Mouse (Mus musculus) Patski (cell line): ENCODE results near the gene Herc1. TPM values are rescaled to one million over a fixed set of nuclear protein-coding genes. Genes with fewer than 3 reads are reported as not detected.
A peak's percentile ranks its signal among the peaks of the same experiment; 100 is the strongest.
"Not testable (repeated sequence)": the region's sequence is repeated elsewhere in the genome, so short reads cannot be mapped to it uniquely, and the experiment has no call there.

Experiments
- ATAC-seq: fragments of 100-300 bp; one replicate; pipeline ENCODE4 v1.8.0; 2021
- CTCF ChIA-PET: fragments of 350-600 bp; sonication (Branson Sonifier 250); formaldehyde crosslinking; loops from one replicate; lab custom pipeline; 2022; ENCODE audit warnings: inconsistent platforms; lab: Charles Lee
- POLR2A ChIA-PET: fragments of 350-600 bp; sonication (Branson Sonifier 250); formaldehyde crosslinking; loops from one replicate; lab custom pipeline; 2022; ENCODE audit warnings: antibody characterized with exemption, inconsistent platforms; lab: Charles Lee
- DNase-seq: peaks from one replicate; pipeline ENCODE4 v3.0.0-alpha.2; 2011; ENCODE audit warnings: low read depth, low spot score
- H3K27me3 ChIP-seq: fragments of 371-371 bp; one replicate; pipeline ENCODE4 v1.5.1; 2021
- CTCF ChIP-seq: fragments of 100-300 bp; IDR thresholded peaks from one replicate; pipeline ENCODE4 v1.5.1; 2021
- in situ Hi-C: fragments of 300-500 bp; cut with MboI; formaldehyde crosslinking; loops from 3 replicates; pipeline ENCODE4 v1.11.1; 2018; ENCODE audit warnings: low pct_unique_long_range_greater_than_20kb, mixed read lengths
- polyA plus RNA-seq: library from polyadenylated mRNA; unstranded; gene quantifications from one replicate; pipeline ENCODE4 v1.2.3, GENCODE M21; 2021

Gene Herc1
- polyA plus RNA-seq, 1 experiment from 2014 or later = 16.2 TPM

GRCm38 (mm10) chr9:66374495-66375478 lies 24.5 kb downstream of the Herc1 start:
- in situ Hi-C loops = loop anchor here (25.0 kb wide), 1 partner anchor 237 kb away; the partner anchor contains the start of genes Ciao2a and Snx1
- H3K27me3 ChIP-seq = no peaks in the 10 kb centered on the region
- ATAC-seq (no peak), DNase-seq (no peak)
- POLR2A ChIA-PET = interaction anchor here (0.9 kb wide), 2 partner anchors 146 to 238 kb away, joined by 4 to 7 read pairs; no protein-coding TSS in a partner anchor
- CTCF ChIA-PET = no interaction called here
- no peak for TF ChIP-seq CTCF

GRCm38 (mm10) chr9:66383417-66383816 lies 33.2 kb downstream of the Herc1 start:
- no peaks in the 10 kb centered on the region for H3K27me3 ChIP-seq
- in situ Hi-C loops = loop anchor here (25.0 kb wide), 1 partner anchor 246 kb away; the partner anchor contains the start of genes Ciao2a and Snx1
- ChIA-PET CTCF (no interaction called here), POLR2A (interaction anchor here (0.6 kb wide), 1 partner anchor 61 kb away, joined by 3 read pairs; no protein-coding TSS in a partner anchor)
- DNase-seq (no peak), ATAC-seq (no peak)
- no peak for TF ChIP-seq CTCF

- POLR2A ChIA-PET, DNase-seq, ATAC-seq, CTCF ChIA-PET, H3K27me3 ChIP-seq: not testable (repeated sequence)
- in situ Hi-C loops = loop anchor here (25.0 kb wide), 1 partner anchor 253 kb away; the partner anchor contains the start of genes Ciao2a and Snx1
Measured at GRCm38 (mm10) chr9:66390338-66390737, 40.1 kb downstream of the Herc1 start.

GRCm38 (mm10) chr9:66393304-66393703 lies 43.1 kb downstream of the Herc1 start:
- CTCF ChIA-PET = no interaction called here
- no peak for ATAC-seq
- in situ Hi-C loops = loop anchor here (25.0 kb wide), 1 partner anchor 256 kb away; the partner anchor contains the start of genes Ciao2a and Snx1

GRCm38 (mm10) chr9:66423492-66423891 lies 73.2 kb downstream of the Herc1 start:
- TF ChIP-seq CTCF = no peak
- POLR2A ChIA-PET = no interaction called here
- ATAC-seq (no peak), DNase-seq (no peak)
- in situ Hi-C loops = no loop called here
- H3K27me3 ChIP-seq = no peaks in the 10 kb centered on the region
- CTCF ChIA-PET = no interaction called here

More at GRCm38 (mm10) chr9:66393304-66393703, 43.1 kb downstream of the Herc1 start:
- H3K27me3 ChIP-seq = no peaks in the 10 kb centered on the region
- POLR2A ChIA-PET = no interaction called here
- DNase-seq = no peak
- no peak for TF ChIP-seq CTCF

GRCm38 (mm10) chr9:66440007-66440406 lies 89.8 kb downstream of the Herc1 start:
- ATAC-seq (no peak), DNase-seq (no peak)
- no peak for TF ChIP-seq CTCF
- CTCF ChIA-PET = no interaction called here
- POLR2A ChIA-PET = no interaction called here
- no peaks in the 10 kb centered on the region for H3K27me3 ChIP-seq
- in situ Hi-C loops = no loop called here

GRCm38 (mm10) chr9:66448253-66448652 lies 98.0 kb downstream of the Herc1 start:
- no peak for TF ChIP-seq CTCF
- DNase-seq = no peak
- ATAC-seq = no peak
- in situ Hi-C loops = no loop called here
- H3K27me3 ChIP-seq = no peaks in the 10 kb centered on the region
- ChIA-PET CTCF (no interaction called here), POLR2A (no interaction called here)

- no peaks in the 10 kb centered on the region for H3K27me3 ChIP-seq
- TF ChIP-seq CTCF = peak; percentile 65
- in situ Hi-C loops = no loop called here
- ChIA-PET POLR2A (interaction anchor here (0.9 kb wide), 1 partner anchor 48 kb away, joined by 3 read pairs; no protein-coding TSS in a partner anchor), CTCF (no interaction called here)
- no peak for ATAC-seq
- peak; percentile 9 for DNase-seq
Measured at GRCm38 (mm10) chr9:66465087-66465486, 114.8 kb downstream of the Herc1 start.

GRCm38 (mm10) chr9:66477785-66478184 lies 127.5 kb downstream of the Herc1 start:
- ATAC-seq (no peak), DNase-seq (no peak)
- ChIA-PET POLR2A (no interaction called here), CTCF (no interaction called here)
- TF ChIP-seq CTCF = no peak
- H3K27me3 ChIP-seq = no peaks in the 10 kb centered on the region
- in situ Hi-C loops = no loop called here

GRCm38 (mm10) chr9:66483429-66483828 lies 133.2 kb downstream of the Herc1 start:
- no peaks in the 10 kb centered on the region for H3K27me3 ChIP-seq
- DNase-seq (no peak), ATAC-seq (no peak)
- in situ Hi-C loops = loop anchor here (10.0 kb wide), 1 partner anchor 301 kb away; no protein-coding TSS in a partner anchor
- ChIA-PET CTCF (no interaction called here), POLR2A (no interaction called here)
- no peak for TF ChIP-seq CTCF

GRCm38 (mm10) chr9:66488786-66489185 lies 138.5 kb downstream of the Herc1 start:
- ATAC-seq (no peak), DNase-seq (no peak)
- in situ Hi-C loops = loop anchor here (10.0 kb wide), 1 partner anchor 296 kb away; no protein-coding TSS in a partner anchor
- TF ChIP-seq CTCF = no peak
- ChIA-PET POLR2A (no interaction called here), CTCF (no interaction called here)
- H3K27me3 ChIP-seq = no peaks in the 10 kb centered on the region
